Mouse (Mus musculus) left cerebral cortex, postnatal 25 days (tissue): ENCODE results near the gene Ercc2. TPM values are rescaled to one million over a fixed set of nuclear protein-coding genes. Genes with fewer than 3 reads are reported as not detected.
A peak's percentile ranks its signal among the peaks of the same experiment; 100 is the strongest.

Experiments used
- DNase-seq, 2 experiments: peaks; one replicate each; pipeline ENCODE4 v3.0.0; 2022; ENCODE audit warnings: low spot score in 2 of 2, mixed read lengths in 1 of 2
- intact Hi-C: fragments of 180-260 bp; cut with DNase I; formaldehyde crosslinking; loops from one replicate; pipeline ENCODE4 v1.15.1; 2025
- microRNA-seq, 2 experiments: library from miRNA; unstranded; fragments of <30 nt; microRNA quantifications; one replicate each; pipeline ENCODE4 v1.2.0; 2022
- total RNA-seq, 2 experiments: library from RNA; stranded (reverse); gene quantifications; 2 replicates each; pipeline ENCODE4 v1.2.3; 2021

Gene Ercc2
- total RNA-seq, 2 experiments from 2014 or later = 31.9 to 32.3 TPM

- intact Hi-C loops = loop anchor here (10.0 kb wide), 1 partner anchor 58 kb away; no protein-coding TSS in a partner anchor
- no peak for DNase-seq
These were observed 50.7 kb downstream of the Ercc2 start for GRCm38 (mm10) chr7:19432475-19432874.

- intact Hi-C loops = loop anchor here (10.0 kb wide), 1 partner anchor 61 kb away; no protein-coding TSS in a partner anchor
- DNase-seq = no peak
These were observed 54.5 kb downstream of the Ercc2 start for GRCm38 (mm10) chr7:19436276-19436675.

- DNase-seq = no peak
- intact Hi-C loops = loop anchor here (10.0 kb wide), 1 partner anchor 62 kb away; no protein-coding TSS in a partner anchor
These were observed 55.2 kb downstream of the Ercc2 start for GRCm38 (mm10) chr7:19437048-19437447.

- intact Hi-C loops = no loop called here
- DNase-seq = no peak
These were observed 59.8 kb downstream of the Ercc2 start for GRCm38 (mm10) chr7:19441448-19442091.

GRCm38 (mm10) chr7:19443344-19443743 lies 61.5 kb downstream of the Ercc2 start:
- intact Hi-C loops = no loop called here

GRCm38 (mm10) chr7:19444801-19445200 lies 63.0 kb downstream of the Ercc2 start:
- intact Hi-C loops = no loop called here
- DNase-seq = no peak

More at GRCm38 (mm10) chr7:19443344-19443743, 61.5 kb downstream of the Ercc2 start:
- DNase-seq = peak; percentile 84 to 85

Small RNA genes lying within 50 kb of the gene (microRNA-seq; reads per million reads assigned to microRNA genes)
- gene Mir343 = 0 reads per million in 2 experiments

Other genes with a start within 250 kb of the Ercc2 start
- 10 to 100 TPM; 15.5 to 16.0 TPM for gene Qpctl, start 232.7 kb upstream of the Ercc2 start, total RNA-seq
- 10 to 100 TPM; 72.8 to 77.5 TPM for gene Snrpd2, start 232.3 kb upstream of the Ercc2 start, total RNA-seq
- 1 to 10 TPM; 1.1 to 1.5 TPM for gene Gipr, start 215.9 kb upstream of the Ercc2 start, total RNA-seq
- gene Eml2, start 205.6 kb upstream of the Ercc2 start, total RNA-seq = 100 to 1,000 TPM; 125 to 133 TPM
- gene Gpr4, start 169.5 kb upstream of the Ercc2 start, total RNA-seq = 1 to 10 TPM; 3.7 to 4.3 TPM
- gene Opa3, start 153.7 kb upstream of the Ercc2 start, total RNA-seq = 10 to 100 TPM; 46.6 to 47.3 TPM
- 10 to 100 TPM; 13.1 to 14.3 TPM for gene Vasp, start 110.2 kb upstream of the Ercc2 start, total RNA-seq
- gene Ppm1n, start 101.9 kb upstream of the Ercc2 start, total RNA-seq = under 1 TPM in 1 of 2 experiments, not detected in 1; 0.55 TPM
- 100 to 1,000 TPM; 112 TPM for gene Rtn2, start 99.4 kb upstream of the Ercc2 start, total RNA-seq
- 10 to 100 TPM; 21.0 to 26.0 TPM for gene Fosb, start 72.0 kb upstream of the Ercc2 start, total RNA-seq
- 10 to 100 TPM; 34.1 to 40.5 TPM for gene Ercc1, start 37.2 kb upstream of the Ercc2 start, total RNA-seq
- 10 to 100 TPM; 16.6 to 20.0 TPM for gene Cd3eap, start 22.5 kb upstream of the Ercc2 start, total RNA-seq
- gene Ppp1r13l, start 22.3 kb upstream of the Ercc2 start, total RNA-seq = 1 to 10 TPM; 5.4 to 9.9 TPM
- 1 to 10 TPM; 1.8 to 2.4 TPM for gene Klc3, start 22.1 kb downstream of the Ercc2 start, total RNA-seq
- not detected for gene Ckm, start 22.8 kb downstream of the Ercc2 start, total RNA-seq
- gene Mark4, start 76.8 kb downstream of the Ercc2 start, total RNA-seq = 10 to 100 TPM; 76.2 to 78.6 TPM
- under 1 TPM; 0.18 to 0.64 TPM for gene Exoc3l2, start 81.3 kb downstream of the Ercc2 start, total RNA-seq
- 1 to 10 TPM; 6.7 to 7.4 TPM for gene Bloc1s3, start 126.4 kb downstream of the Ercc2 start, total RNA-seq
- 10 to 100 TPM; 18.4 to 18.8 TPM for gene Trappc6a, start 126.4 kb downstream of the Ercc2 start, total RNA-seq
- under 1 TPM; 0.64 to 0.87 TPM for gene Nkpd1, start 135.8 kb downstream of the Ercc2 start, total RNA-seq
- gene Ppp1r37, start 181.1 kb downstream of the Ercc2 start, total RNA-seq = 100 to 1,000 TPM; 122 TPM
- gene Zfp296, start 195.3 kb downstream of the Ercc2 start, total RNA-seq = 1 to 10 TPM in 1 of 2 experiments, under 1 TPM in 1; 0.27 to 1.1 TPM
- 10 to 100 TPM; 43.7 to 47.1 TPM for gene Gemin7, start 195.6 kb downstream of the Ercc2 start, total RNA-seq
- gene Clasrp, start 222.5 kb downstream of the Ercc2 start, total RNA-seq = 10 to 100 TPM; 70.9 to 81.0 TPM
- 1 to 10 TPM; 6.6 to 7.5 TPM for gene Relb, start 247.4 kb downstream of the Ercc2 start, total RNA-seq